Mouse (Mus musculus) adipocyte (in vitro differentiated cells): Measurements from ENCODE around the gene Gm9970.
A peak's percentile ranks its signal among the peaks of the same experiment; 100 is the strongest.

Source experiments
- DNase-seq: peaks from one replicate; pipeline ENCODE4 v3.0.0-alpha.2; 2016; ENCODE audit warnings: low spot score

The Gm9970 gene

DNA sequence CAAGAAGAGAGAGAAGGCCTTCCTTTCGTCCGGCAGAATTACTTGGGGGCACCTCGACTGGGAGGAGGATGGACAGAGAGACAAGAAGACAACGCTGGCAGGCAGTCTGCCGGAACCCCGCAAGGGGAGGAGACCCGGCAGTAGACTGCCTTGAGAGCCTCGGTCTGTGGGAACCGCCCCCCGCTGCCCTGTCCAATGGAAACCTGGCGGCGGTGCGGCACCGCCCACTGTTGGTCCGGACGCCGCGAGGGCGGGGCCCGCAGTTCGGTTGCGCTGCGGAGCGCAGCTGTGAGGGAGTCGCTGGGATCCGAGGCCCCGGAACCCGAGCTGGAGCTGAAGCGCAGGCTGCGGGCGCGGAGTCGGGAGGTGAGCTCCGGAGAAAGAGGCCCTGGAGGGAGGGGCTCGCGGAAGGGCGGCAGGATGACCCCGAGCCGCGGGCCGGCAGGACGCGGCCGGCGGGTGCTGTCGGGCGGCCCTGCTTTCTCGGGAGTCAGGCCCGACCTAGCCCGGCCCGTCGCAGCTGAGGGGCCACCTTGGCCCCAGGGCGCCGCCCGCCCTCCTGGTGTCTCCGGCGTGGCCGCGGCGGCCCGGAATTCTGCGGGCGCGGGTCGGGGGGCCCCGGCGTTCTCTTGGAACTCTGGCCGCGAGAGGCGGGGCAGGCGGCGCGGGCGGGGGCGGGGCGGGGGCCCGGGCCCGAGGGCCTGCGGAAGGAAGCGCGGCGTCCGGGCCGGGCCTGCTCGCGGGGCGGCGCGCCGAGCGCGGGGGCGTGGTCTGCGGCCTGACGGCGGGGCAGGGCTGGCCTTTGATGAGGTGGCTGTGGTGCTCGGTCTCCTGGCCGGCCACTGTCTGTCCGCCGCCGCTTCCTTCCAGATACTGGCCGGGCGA is at the start of gene Gm9970, which contains the start of gene Nrbp1:
Gene Gm9970, minus strand, starts transcription at position 596 of the 885 bp plus-strand sequence.
Gene Nrbp1, plus strand, starts transcription at position 228 of the 885 bp plus-strand sequence.
- DNase-seq = peak; percentile 94

- no peak for DNase-seq
Observed at GRCm38 (mm10) chr5:31289626-31290230, 48.7 kb upstream of the Gm9970 start.

DNA sequence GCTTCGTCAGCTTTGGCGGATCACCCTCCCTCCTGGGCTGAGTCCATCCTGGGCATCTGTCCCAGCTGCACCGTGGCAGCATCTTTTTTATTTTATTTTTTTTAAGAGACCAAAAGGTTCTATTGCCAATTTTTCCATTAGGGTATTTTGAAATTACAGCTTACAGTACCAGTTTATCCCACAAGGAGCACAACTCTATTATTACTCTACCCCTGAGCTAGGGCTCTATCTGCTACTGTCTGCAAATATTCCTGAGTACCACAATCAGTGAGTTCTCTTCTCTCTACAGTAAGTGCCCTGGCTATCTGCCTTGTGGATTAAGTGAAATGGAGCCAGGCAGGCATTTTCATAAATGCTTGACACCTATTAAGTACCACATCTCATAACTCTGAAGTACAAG is 47.6 kb upstream of the Gm9970 start:
- peak; percentile 21 for DNase-seq

DNA sequence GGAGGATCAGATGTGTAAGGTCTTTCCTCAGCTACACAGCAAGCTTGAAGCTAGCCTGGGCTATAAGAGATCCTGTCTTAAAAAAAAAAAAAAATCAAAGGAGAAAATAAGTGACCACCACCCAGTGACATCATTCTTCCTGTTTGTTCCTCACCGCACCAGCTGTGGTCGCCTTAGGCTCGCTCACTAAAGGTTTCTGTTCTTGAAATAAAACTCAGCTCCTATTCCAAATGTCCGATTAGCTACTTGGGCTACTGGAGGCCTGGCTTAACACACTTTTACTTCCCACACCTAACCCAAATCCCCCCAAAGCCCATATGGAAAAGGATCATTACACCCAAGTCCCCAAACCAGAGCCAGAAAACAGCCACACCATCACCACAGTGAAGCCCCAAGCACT is 47.2 kb upstream of the Gm9970 start:
- DNase-seq = no peak

GRCm38 (mm10) chr5:31279245-31279988 is 38.4 kb upstream of the Gm9970 start:
- no peak for DNase-seq

GRCm38 (mm10) chr5:31273018-31273417 is 32.0 kb upstream of the Gm9970 start:
- DNase-seq = no peak

DNA sequence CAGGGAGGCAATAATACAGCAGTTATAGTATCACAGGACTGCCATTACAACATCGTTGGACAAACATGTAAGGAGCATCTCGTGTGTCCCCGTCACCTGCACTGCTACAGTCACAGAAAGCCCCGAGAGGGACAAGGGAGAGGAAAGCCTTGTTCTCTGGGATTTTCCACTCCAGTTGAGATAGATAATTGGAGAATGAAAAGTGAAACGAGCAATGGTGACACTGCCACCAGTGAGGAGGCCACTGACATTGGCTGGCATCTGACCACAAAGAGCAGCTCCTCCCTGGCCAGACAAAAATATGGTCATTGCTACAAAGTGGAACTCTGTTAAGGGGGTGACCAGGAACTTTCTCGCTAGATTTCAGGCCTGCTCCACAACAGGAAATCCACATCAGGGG is 26.7 kb upstream of the Gm9970 start:
- no peak for DNase-seq

- no peak for DNase-seq
Observed at GRCm38 (mm10) chr5:31266101-31266500, 25.1 kb upstream of the Gm9970 start.

GRCm38 (mm10) chr5:31257616-31258015 is 16.6 kb upstream of the Gm9970 start:
- no peak for DNase-seq

GRCm38 (mm10) chr5:31255971-31256370 is 14.9 kb upstream of the Gm9970 start:
- DNase-seq = no peak

DNA sequence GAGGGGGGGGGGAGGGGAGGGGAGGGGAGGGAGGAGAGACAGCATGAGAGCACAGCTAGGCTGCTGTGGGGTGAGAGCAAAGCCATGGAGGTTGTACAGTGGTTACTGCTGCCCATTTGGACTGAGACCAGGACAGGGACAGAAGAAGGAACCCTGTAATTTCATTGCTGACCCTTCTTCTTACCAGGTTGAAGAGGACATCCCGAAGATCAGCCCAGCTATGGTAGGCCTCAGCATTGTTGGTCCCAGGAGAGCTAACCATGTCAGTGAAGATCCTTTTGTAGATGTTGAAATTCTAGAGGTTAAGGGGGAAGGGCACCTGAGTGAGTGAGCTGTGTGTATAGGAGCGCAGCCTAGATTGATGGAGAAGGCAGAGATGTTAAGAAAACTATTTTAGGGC is 14.3 kb upstream of the Gm9970 start:
- DNase-seq = no peak

GRCm38 (mm10) chr5:31254901-31255300 is 13.9 kb upstream of the Gm9970 start:
- DNase-seq = no peak

- peak; percentile 47 for DNase-seq
Observed at GRCm38 (mm10) chr5:31254452-31254851, 13.4 kb upstream of the Gm9970 start.

GRCm38 (mm10) chr5:31253806-31254205 is 12.8 kb upstream of the Gm9970 start:
- DNase-seq = no peak

DNA sequence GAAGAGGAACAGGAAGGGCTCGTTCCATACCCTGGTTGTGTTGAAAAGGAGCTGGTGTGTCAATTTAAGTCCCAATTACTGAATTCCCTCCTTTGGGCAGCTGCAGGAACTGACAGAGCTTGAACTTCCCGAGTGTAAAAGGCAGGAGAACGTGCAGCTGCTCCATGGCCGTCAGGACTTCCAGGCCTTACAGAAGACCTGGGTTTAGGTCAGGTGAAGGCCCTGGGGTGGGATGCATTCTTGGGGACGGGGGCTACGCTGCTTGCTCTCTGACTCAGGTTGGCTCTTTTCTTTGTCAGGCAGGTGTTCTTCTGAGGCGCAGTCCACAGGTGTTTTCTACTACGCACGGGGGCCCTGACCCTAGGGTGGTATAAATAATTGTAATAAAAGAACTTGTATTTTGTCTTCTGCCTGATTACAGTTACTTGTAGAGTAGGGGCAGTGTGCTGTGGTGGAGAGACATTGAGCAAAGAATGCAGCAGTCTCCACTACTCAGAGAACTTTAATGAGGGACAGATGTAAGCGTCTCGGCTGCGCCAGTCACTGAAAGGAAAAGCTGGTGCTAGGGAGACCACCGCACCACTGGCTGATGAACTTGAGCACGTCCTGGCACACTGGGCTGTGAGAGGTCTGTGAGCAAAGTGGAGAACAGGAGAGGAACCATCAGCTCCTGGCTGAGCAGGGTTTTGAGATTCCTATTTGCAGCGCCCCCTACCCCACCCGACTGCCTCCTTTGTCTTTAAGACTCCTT is 11.9 kb upstream of the Gm9970 start:
- no peak for DNase-seq

DNA sequence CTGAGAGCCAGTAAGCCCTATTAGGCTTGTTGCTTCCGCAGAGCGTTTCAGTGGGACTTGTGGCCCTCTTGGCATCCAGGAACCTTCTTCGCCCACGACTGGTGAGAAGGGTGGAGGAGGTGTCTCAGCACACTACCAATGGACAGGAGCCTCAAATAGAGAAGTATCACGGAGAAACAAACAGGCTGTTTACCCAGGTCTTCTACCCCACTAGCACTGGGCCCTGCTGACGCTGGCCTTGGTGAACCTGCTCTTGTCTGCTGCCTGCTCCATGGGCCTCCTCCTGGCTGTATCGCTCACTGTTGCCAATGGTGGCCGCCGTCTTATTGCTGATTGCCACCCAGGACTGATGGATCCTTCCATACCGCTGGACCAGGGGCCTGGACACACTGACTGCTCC is 11.1 kb upstream of the Gm9970 start:
- DNase-seq = no peak

GRCm38 (mm10) chr5:31251541-31252101 is 10.6 kb upstream of the Gm9970 start, which contains the start of gene Krtcap3:
Gene Krtcap3 (plus strand): TSS chr5:31251691.
- DNase-seq = no peak

DNA sequence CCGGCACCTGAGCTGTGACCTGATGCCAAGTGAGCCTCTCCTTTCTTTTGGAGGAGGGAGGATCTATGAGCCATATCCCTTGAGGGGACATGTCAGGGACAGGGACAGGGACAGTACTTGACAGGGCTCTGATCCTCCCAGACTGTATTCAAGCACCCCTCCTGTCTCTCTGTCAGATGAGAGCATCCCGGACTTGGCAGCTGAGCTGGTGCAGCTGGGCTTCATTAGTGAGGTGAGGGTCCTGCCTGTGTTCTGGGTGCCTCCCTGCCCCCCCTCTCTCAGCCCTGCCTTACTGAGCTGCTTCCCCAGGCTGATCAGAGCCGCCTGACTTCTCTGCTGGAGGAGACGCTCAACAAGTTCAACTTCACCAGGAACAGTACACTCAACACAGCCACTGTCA is 9.7 kb upstream of the Gm9970 start:
- no peak for DNase-seq

DNA sequence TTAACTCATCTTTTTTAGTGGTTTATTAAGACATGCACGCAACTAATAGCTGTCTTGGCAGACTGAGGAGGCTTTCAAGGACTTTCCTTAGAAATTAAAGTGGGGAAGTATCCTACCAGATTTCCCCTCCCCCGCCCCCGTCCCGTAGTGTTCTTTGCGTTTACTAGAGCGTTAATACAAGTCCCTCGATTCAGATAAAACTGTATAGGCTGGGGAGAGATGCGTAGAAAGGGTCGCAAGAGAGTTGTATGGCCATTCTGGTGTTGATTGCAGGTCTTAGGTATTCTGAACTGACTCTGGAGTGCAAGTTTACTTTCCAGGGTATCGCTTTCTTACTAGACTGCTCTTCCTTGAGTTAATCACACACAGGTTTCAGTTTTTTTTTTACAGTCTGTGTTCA is 1.2 kb upstream of the Gm9970 start:
- DNase-seq = no peak

- no peak for DNase-seq
Observed at GRCm38 (mm10) chr5:31241522-31242034, 546 bp upstream of the Gm9970 start.

GRCm38 (mm10) chr5:31226641-31227040 is 14.4 kb downstream of the Gm9970 start:
- no peak for DNase-seq
